In genomic region chr7:143021356-143022164, GRCm38 (mm10) we compare ENCODE assay signal across 16 mouse cellular contexts. TPM values are rescaled to one million over a fixed set of nuclear protein-coding genes. Genes with fewer than 3 reads are reported as not detected.
A peak's percentile ranks its signal among the peaks of the same experiment; 100 is the strongest.
DNase-seq lines count a peak whose midpoint lies in the region; ATAC-seq and TF ChIP-seq lines count a peak whose summit lies in the region.
"Had no signal": no experiment of that assay in that cellular context is flagged by ENCODE, and none has a peak within 500 bp of the region (broad histone marks: within the 10 kb centered on the region; RNA-seq: fewer than 3 reads in every experiment).

No protein-coding gene starts in this region.

- TF ChIP-seq POLR2A in cerebellum, adult 2 months (IDR thresholded peaks at IDR 0.05; ENCODE audit: borderline replicate concordance, insufficient read depth, low read length): no peak

- peaks cover 24% of the 10 kb centered on the region for H3K4me1 ChIP-seq in embryonic facial prominence, embryonic 13.5 days
- H3K4me1 ChIP-seq in cerebellum, adult 2 months (ENCODE audit: control insufficient read depth, insufficient read depth, low read length): 0 out of 2 replicates have a peak, but pooled peaks cover 3% of the 10 kb centered on the region

- H3K4me3 ChIP-seq in gastrocnemius, adult 2 months: no peak overlapping the region
- H3K4me3 ChIP-seq in embryonic facial prominence, embryonic 13.5 days: no peak overlapping the region
- H3K4me3 ChIP-seq in cerebellum, adult 2 months (replicated peaks; ENCODE audit: insufficient read depth, low read depth, low read length): no peak overlapping the region
- H3K4me3 ChIP-seq: heart, embryonic 13.5 days had no signal

- 50% methylated on average over 5 of the region's 5 CpGs for WGBS in embryonic facial prominence, embryonic 13.5 days
- 84% methylated on average over 5 of the region's 5 CpGs for WGBS in cerebellum, adult 2 months

- no peak overlapping the region for H3K9ac ChIP-seq in embryonic facial prominence, embryonic 13.5 days
- H3K9ac ChIP-seq: heart, embryonic 13.5 days; hindbrain, embryonic 14.5 days had no signal

- no peaks in the 10 kb centered on the region for H3K9me3 ChIP-seq in embryonic facial prominence, embryonic 13.5 days
- H3K9me3 ChIP-seq: heart, embryonic 13.5 days had no signal

- H3K27ac ChIP-seq in gastrocnemius, adult 2 months: peak overlapping the region; percentile 71
- 0 out of 2 replicates have a peak overlapping the region, but pooled peaks have one; percentile 11 for H3K27ac ChIP-seq in embryonic facial prominence, embryonic 13.5 days
- H3K27ac ChIP-seq in cerebellum, adult 2 months (ENCODE audit: insufficient read depth, low read length): no peak overlapping the region
- H3K27ac ChIP-seq: heart, embryonic 13.5 days; hindbrain, embryonic 14.5 days had no signal

- no peaks in the 10 kb centered on the region for H3K27me3 ChIP-seq in embryonic facial prominence, embryonic 13.5 days
- H3K27me3 ChIP-seq in cerebellum, adult 2 months (ENCODE audit: control insufficient read depth, insufficient read depth, low read length): no peaks in the 10 kb centered on the region
- H3K27me3 ChIP-seq: heart, embryonic 13.5 days had no signal

- peaks cover 7% of the 10 kb centered on the region; the same call in 1 of the 2 replicates for H3K36me3 ChIP-seq in embryonic facial prominence, embryonic 13.5 days

- no peak overlapping the region for H3K4me2 ChIP-seq in embryonic facial prominence, embryonic 13.5 days
- H3K4me2 ChIP-seq: heart, embryonic 13.5 days; hindbrain, embryonic 14.5 days had no signal

- ATAC-seq in embryonic facial prominence, embryonic 13.5 days (ENCODE audit: insufficient number of reproducible peaks, insufficient read depth, low FRiP score, low TSS enrichment, low read depth): no peak
- peak; percentile 72 for ATAC-seq in megakaryocyte, adult 5-6 weeks (ENCODE audit: poor library complexity, severe bottlenecking)

- TF ChIP-seq CTCF in gastrocnemius, adult 2 months (IDR thresholded peaks at IDR 0.05): no peak
- no peak for TF ChIP-seq CTCF in cerebellum, adult 2 months (IDR thresholded peaks at IDR 0.05; ENCODE audit: borderline replicate concordance, insufficient read depth, low read depth, low read length)

- DNase-seq in gastrocnemius, adult 2 months: no peak
- no peak for DNase-seq in gastrocnemius, postnatal 10 days
- peak; percentile 66 for DNase-seq in 416B (ENCODE audit: low read depth)
- no peak for DNase-seq in cerebellum, adult 2 months
- DNase-seq in adrenal gland, postnatal 4 days (ENCODE audit: low spot score in 2 of 2): no peak
- no peak for DNase-seq in right cerebral cortex, adult 18-20 months
- DNase-seq: adrenal gland, postnatal 10 days; B cell, adult 2 months; kidney, postnatal 10 days; lung, adult 2 months; midbrain, embryonic 14.5 days had no signal

- intact Hi-C loops in gastrocnemius, adult 2 months (cut with DNase I): no loop called here

RNA-seq across cellular contexts. Expression of gene Tspan32, which starts 16.7 kb away (rescaled TPM):
- under 1 TPM; 0.23 to 0.39 TPM for total RNA-seq in gastrocnemius, adult 2 months (2021)
- under 1 TPM; 0.16 to 0.90 TPM for total RNA-seq in gastrocnemius, postnatal 10 days (2021)
- polyA plus RNA-seq in embryonic facial prominence, embryonic 13.5 days (2015; fragmentation: Nextera tagmentation; extraction: Ambion mirVana): 2.6 and 2.8 TPM in 2 replicates
- total RNA-seq in megakaryocyte, adult 5-6 weeks (2015): 60.9 and 70.4 TPM in 2 replicates
- 45.6 and 47.0 TPM in 2 replicates for total RNA-seq in megakaryocyte, adult 5-6 weeks (2017)
- polyA plus RNA-seq in cerebellum, adult 2 months (2012; rRNA removed): 0.25 and 0.32 TPM in 2 replicates
- 1 to 10 TPM; 1.5 to 2.6 TPM for total RNA-seq in adrenal gland, postnatal 4 days (2021)

RNA-seq across cellular contexts. Expression of gene Cd81, which starts 31.0 kb away (rescaled TPM):
- 100 to 1,000 TPM; 100 to 129 TPM for total RNA-seq in gastrocnemius, adult 2 months (2021)
- total RNA-seq in gastrocnemius, postnatal 10 days (2021): 100 to 1,000 TPM; 236 to 268 TPM
- polyA plus RNA-seq in embryonic facial prominence, embryonic 13.5 days (2015; fragmentation: Nextera tagmentation; extraction: Ambion mirVana): 407 and 457 TPM in 2 replicates
- 17.2 and 20.3 TPM in 2 replicates for total RNA-seq in megakaryocyte, adult 5-6 weeks (2015)
- 22.5 and 25.3 TPM in 2 replicates for total RNA-seq in megakaryocyte, adult 5-6 weeks (2017)
- 841 and 916 TPM in 2 replicates for polyA plus RNA-seq in cerebellum, adult 2 months (2012; rRNA removed)
- total RNA-seq in adrenal gland, postnatal 4 days (2021): 100 to 1,000 TPM; 659 to 670 TPM

RNA-seq across cellular contexts. Expression of gene Tssc4, which starts 47.5 kb away (rescaled TPM):
- total RNA-seq in gastrocnemius, adult 2 months (2021): 1 to 10 TPM; 6.6 to 8.2 TPM
- total RNA-seq in gastrocnemius, postnatal 10 days (2021): 10 to 100 TPM; 14.3 to 16.9 TPM
- 98.8 and 105 TPM in 2 replicates for polyA plus RNA-seq in embryonic facial prominence, embryonic 13.5 days (2015; fragmentation: Nextera tagmentation; extraction: Ambion mirVana)
- 14.0 and 19.2 TPM in 2 replicates for total RNA-seq in megakaryocyte, adult 5-6 weeks (2015)
- 17.7 and 20.5 TPM in 2 replicates for total RNA-seq in megakaryocyte, adult 5-6 weeks (2017)
- polyA plus RNA-seq in cerebellum, adult 2 months (2012; rRNA removed): 101 and 106 TPM in 2 replicates
- 10 to 100 TPM; 40.1 to 42.4 TPM for total RNA-seq in adrenal gland, postnatal 4 days (2021)

RNA-seq across cellular contexts. Expression of gene Ascl2, which starts 52.5 kb away (rescaled TPM):
- total RNA-seq in gastrocnemius, adult 2 months (2021): not detected
- total RNA-seq in gastrocnemius, postnatal 10 days (2021): not detected
- 0.41 and 1.3 TPM in 2 replicates for polyA plus RNA-seq in embryonic facial prominence, embryonic 13.5 days (2015; fragmentation: Nextera tagmentation; extraction: Ambion mirVana)
- 0.96 and 1.1 TPM in 2 replicates for total RNA-seq in megakaryocyte, adult 5-6 weeks (2015)
- 0.40 and 2.9 TPM in 2 replicates for total RNA-seq in megakaryocyte, adult 5-6 weeks (2017)
- polyA plus RNA-seq in cerebellum, adult 2 months (2012; rRNA removed): 0.74 and 0.89 TPM in 2 replicates
- total RNA-seq in adrenal gland, postnatal 4 days (2021): under 1 TPM; 0.36 to 0.96 TPM
- total RNA-seq: gastrocnemius, adult 18-20 months had no signal

Comparison
In these comparisons a context has a peak if more than half of its experiments do, and no peak if none do; other contexts are left out.
1. RNA of gene Tspan32, which starts 16.7 kb away (total RNA-seq): 45.6 to 70.4 TPM in megakaryocyte, adult 5-6 weeks; 1.5 to 2.6 TPM in adrenal gland, postnatal 4 days, 0.16 to 0.90 TPM in gastrocnemius, postnatal 10 days and 0.23 to 0.39 TPM in gastrocnemius, adult 2 months; every median in the first group is over 10 times any median in the second.